Mouse (Mus musculus): ENCODE data around the gene Gab2.

Gene Gab2

GRCm38 (mm10) chr7:97347464-97347863 is 266.1 kb downstream of the Gab2 start:
- peak; percentile 2 for DNase-seq

- DNase-seq, result peak; percentile 0
Measured at GRCm38 (mm10) chr7:97348318-97348717, 266.9 kb downstream of the Gab2 start.

GRCm38 (mm10) chr7:97348836-97349235 is 267.4 kb downstream of the Gab2 start:
- peak; percentile 0 for DNase-seq

GRCm38 (mm10) chr7:97349438-97349837 is 268.1 kb downstream of the Gab2 start:
- DNase-seq, result peak; percentile 1

GRCm38 (mm10) chr7:97350891-97351290 is 269.5 kb downstream of the Gab2 start:
- DNase-seq, result peak; percentile 1

- DNase-seq, result peak; percentile 1
Measured at GRCm38 (mm10) chr7:97351792-97352513, 270.6 kb downstream of the Gab2 start.

- peak; percentile 0 for DNase-seq
Measured at GRCm38 (mm10) chr7:97353356-97353755, 272.0 kb downstream of the Gab2 start.

- peak; percentile 5 for DNase-seq
Measured at GRCm38 (mm10) chr7:97355068-97355841, 273.9 kb downstream of the Gab2 start.

- no peak for DNase-seq
Measured at GRCm38 (mm10) chr7:97356253-97356652, 274.9 kb downstream of the Gab2 start.

- DNase-seq, result peak; percentile 3
Measured at GRCm38 (mm10) chr7:97356875-97357276, 275.5 kb downstream of the Gab2 start.

GRCm38 (mm10) chr7:97357840-97358239 is 276.5 kb downstream of the Gab2 start:
- peak; percentile 0 for DNase-seq

- peak; percentile 0 for DNase-seq
Measured at GRCm38 (mm10) chr7:97358347-97358746, 277.0 kb downstream of the Gab2 start.

Measured in liver (tissue).